Mouse (Mus musculus): Measurements from ENCODE around the gene Fbxo30. TPM values are rescaled to one million over a fixed set of nuclear protein-coding genes. Genes with fewer than 3 reads are reported as not detected.
A peak's percentile ranks its signal among the peaks of the same experiment; 100 is the strongest.

Gene Fbxo30
- polyA plus RNA-seq, 2 experiments from 2014 or later = 1.2 to 1.6 TPM

- ATAC-seq = no peak
Observed at GRCm38 (mm10) chr10:11323202-11323898, 42.2 kb downstream of the Fbxo30 start.

GRCm38 (mm10) chr10:11326526-11326925 is 45.4 kb downstream of the Fbxo30 start:
- no peak for ATAC-seq

- peak; percentile 85 for ATAC-seq
Observed at GRCm38 (mm10) chr10:11343205-11344141, 62.3 kb downstream of the Fbxo30 start, which contains the start of gene Epm2a. Gene Epm2a (plus strand): TSS chr10:11343404.

GRCm38 (mm10) chr10:11344536-11345468 is 63.7 kb downstream of the Fbxo30 start:
- no peak for ATAC-seq

Other genes with a start within 250 kb of the Fbxo30 start
- not detected for gene Grm1, start 199.0 kb upstream of the Fbxo30 start, polyA plus RNA-seq (2017; shearing (Covaris generic))
- 10 to 100 TPM; 18.5 to 23.4 TPM for gene Shprh, start 131.9 kb upstream of the Fbxo30 start, polyA plus RNA-seq (2017; shearing (Covaris generic))
- gene Epm2a, start 62.1 kb downstream of the Fbxo30 start, polyA plus RNA-seq (2017; shearing (Covaris generic)) = not detected

Measured in CD4-positive, CD25-positive, alpha-beta regulatory T cell, adult 4 months (primary cell).